Mouse (Mus musculus): ENCODE measurements around the gene Trap1a.
"Not testable (repeated sequence)": the region's sequence is repeated elsewhere in the genome, so short reads cannot be mapped to it uniquely, and the experiment has no call there.

Trap1a gene

GRCm38 (mm10) chrX:139333263-139333994, at the start of gene Trap1a:
Gene Trap1a (plus strand): TSS chrX:139333683.
- DNase-seq (ENCODE audit: low read depth, low spot score), result no peak

- no peak for DNase-seq (ENCODE audit: low read depth, low spot score)
These were observed 40.4 kb upstream of the Trap1a start for GRCm38 (mm10) chrX:139293114-139293513.

- DNase-seq (ENCODE audit: low read depth, low spot score), result no peak
These were observed 38.2 kb upstream of the Trap1a start for GRCm38 (mm10) chrX:139295325-139295724.

GRCm38 (mm10) chrX:139317356-139317755, 16.1 kb upstream of the Trap1a start:
- not testable (repeated sequence) for DNase-seq (ENCODE audit: low read depth, low spot score)

- no peak for DNase-seq (ENCODE audit: low read depth, low spot score)
These were observed 900 bp upstream of the Trap1a start for GRCm38 (mm10) chrX:139332583-139332982.

GRCm38 (mm10) chrX:139334504-139335418, 1.3 kb downstream of the Trap1a start:
- no peak for DNase-seq (ENCODE audit: low read depth, low spot score)

GRCm38 (mm10) chrX:139335419-139336074, 2.1 kb downstream of the Trap1a start:
- DNase-seq (ENCODE audit: low read depth, low spot score), result no peak

- DNase-seq (ENCODE audit: low read depth, low spot score), result no peak
These were observed 6.1 kb downstream of the Trap1a start for GRCm38 (mm10) chrX:139339553-139339952.

GRCm38 (mm10) chrX:139341185-139341584, 7.7 kb downstream of the Trap1a start:
- no peak for DNase-seq (ENCODE audit: low read depth, low spot score)

GRCm38 (mm10) chrX:139352192-139352772, 18.8 kb downstream of the Trap1a start:
- no peak for DNase-seq (ENCODE audit: low read depth, low spot score)

- no peak for DNase-seq (ENCODE audit: low read depth, low spot score)
These were observed 24.3 kb downstream of the Trap1a start for GRCm38 (mm10) chrX:139357639-139358260.

GRCm38 (mm10) chrX:139358361-139358760, 24.9 kb downstream of the Trap1a start:
- no peak for DNase-seq (ENCODE audit: low read depth, low spot score)

GRCm38 (mm10) chrX:139366837-139367528, 33.5 kb downstream of the Trap1a start:
- peak; percentile 4 for DNase-seq (ENCODE audit: low read depth, low spot score)

GRCm38 (mm10) chrX:139367529-139367908, 34.0 kb downstream of the Trap1a start:
- DNase-seq (ENCODE audit: low read depth, low spot score), result no peak

GRCm38 (mm10) chrX:139369122-139369521, 35.6 kb downstream of the Trap1a start:
- DNase-seq (ENCODE audit: low read depth, low spot score), result peak; percentile 45

- DNase-seq (ENCODE audit: low read depth, low spot score), result peak; percentile 40
These were observed 39.2 kb downstream of the Trap1a start for GRCm38 (mm10) chrX:139372665-139373064.

All from brain, adult 2 months (tissue).